Mouse (Mus musculus): Measurements from ENCODE around the gene Tuba1c. TPM values are rescaled to one million over a fixed set of nuclear protein-coding genes. Genes with fewer than 3 reads are reported as not detected.

The Tuba1c gene
- polyA plus RNA-seq (2012; ENCODE audit: insufficient read depth, insufficient read length, missing spikeins), result 134 and 173 TPM in 2 replicates

DNA sequence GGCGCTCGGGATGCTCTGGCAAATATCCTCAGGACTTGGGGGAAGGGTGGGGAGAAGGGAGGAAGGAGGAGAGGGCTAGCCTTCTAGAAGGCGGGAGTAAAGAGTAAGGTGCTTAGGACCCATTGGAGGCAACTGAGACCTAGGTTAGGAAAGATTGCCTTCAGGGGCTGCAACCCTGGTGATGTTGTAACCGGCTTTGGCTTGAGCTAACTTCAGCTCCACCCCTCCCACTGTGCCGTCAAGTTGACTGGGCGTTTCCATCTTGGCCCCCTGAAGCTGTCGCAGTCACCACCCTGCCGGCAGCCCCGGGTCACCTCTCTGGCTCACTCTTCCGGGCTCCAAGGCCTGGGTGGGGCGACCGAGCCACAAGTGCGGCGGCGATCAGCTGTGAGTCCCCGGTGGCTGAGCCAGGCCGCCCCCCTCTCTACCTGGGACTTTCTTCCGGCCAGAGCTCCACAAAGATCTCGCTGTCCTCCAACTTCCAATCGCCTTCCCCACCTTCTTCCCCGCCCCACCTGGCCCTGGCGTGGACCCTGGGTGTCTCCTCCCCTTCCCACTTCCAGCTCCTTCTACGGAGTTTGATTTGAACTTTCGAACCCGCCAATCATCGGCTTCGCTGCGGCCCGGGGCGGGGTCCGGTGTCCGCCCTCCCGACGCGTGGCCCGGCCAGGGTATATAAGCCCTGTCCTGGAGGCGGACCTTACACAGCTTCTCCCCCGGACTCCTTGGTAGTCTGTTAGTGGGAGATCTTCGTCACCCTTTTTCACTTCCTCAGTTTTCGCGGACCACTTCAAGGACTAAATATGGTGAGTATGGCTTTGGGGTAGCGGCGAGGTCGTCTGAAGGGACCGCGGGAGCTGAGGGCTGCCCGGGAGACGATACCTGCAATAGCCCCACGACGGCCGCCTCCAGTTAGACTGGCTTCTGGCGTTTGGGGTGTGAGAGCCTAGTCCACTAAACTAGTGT, at the start of gene Tuba1c:
Gene Tuba1c, plus strand, starts transcription at position 273 of the 966 bp plus-strand sequence.
- Histone ChIP-seq H3K27ac (ENCODE audit: insufficient read depth, low read depth, low read length) (peak within 1 kb of the TSS; percentile 92), H3K4me3 (ENCODE audit: insufficient read depth, low read length) (peak within 1 kb of the TSS; percentile 89), H3K4me1 (ENCODE audit: control insufficient read depth, insufficient read depth, low read length) (peaks cover 23% of the 10 kb centered on the region)
- TF ChIP-seq CTCF (IDR thresholded peaks at IDR 0.05; ENCODE audit: low read depth, low read length), result no peak
- 0 out of 2 replicates have a peak, but pooled peaks have one; percentile 10 for TF ChIP-seq POLR2A (IDR thresholded peaks at IDR 0.05; ENCODE audit: borderline replicate concordance, low read depth, low read length)

DNA sequence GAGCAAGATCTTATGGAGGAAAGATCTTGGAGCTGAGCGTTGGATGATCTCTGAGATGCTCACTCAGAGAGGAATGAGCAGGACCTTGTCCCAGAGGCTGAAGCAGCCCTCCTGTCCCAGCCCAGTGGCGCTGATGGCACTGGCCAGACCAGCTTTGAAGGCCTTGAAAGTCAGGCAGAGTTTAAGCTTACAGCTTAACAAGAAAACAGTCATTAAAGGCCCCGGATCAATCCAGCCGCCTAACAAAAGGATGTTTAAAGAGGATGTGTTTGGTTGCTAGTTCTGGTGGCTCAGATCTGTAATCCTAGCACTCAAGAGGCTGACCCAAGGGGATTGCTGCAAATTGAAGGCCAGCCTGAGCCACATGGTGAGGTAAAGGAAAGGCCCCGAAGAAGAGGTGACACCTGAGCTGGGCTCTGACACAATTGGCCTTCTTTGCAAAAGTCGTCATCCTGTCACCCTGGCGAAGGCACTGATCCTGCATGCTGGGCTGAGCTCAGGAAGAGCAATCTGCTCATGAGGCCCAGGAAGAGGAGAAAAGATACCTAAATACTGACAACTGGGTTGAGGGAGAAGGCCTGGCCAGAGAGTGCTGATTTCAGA, 49.6 kb upstream of the Tuba1c start:
- Histone ChIP-seq H3K4me3 (ENCODE audit: insufficient read depth, low read length) (no peak overlapping the region), H3K4me1 (ENCODE audit: control insufficient read depth, insufficient read depth, low read length) (peaks cover 23% of the 10 kb centered on the region), H3K27ac (ENCODE audit: insufficient read depth, low read depth, low read length) (no peak overlapping the region)
- TF ChIP-seq CTCF (IDR thresholded peaks at IDR 0.05; ENCODE audit: low read depth, low read length) (no peak), POLR2A (IDR thresholded peaks at IDR 0.05; ENCODE audit: borderline replicate concordance, low read depth, low read length) (no peak)

DNA sequence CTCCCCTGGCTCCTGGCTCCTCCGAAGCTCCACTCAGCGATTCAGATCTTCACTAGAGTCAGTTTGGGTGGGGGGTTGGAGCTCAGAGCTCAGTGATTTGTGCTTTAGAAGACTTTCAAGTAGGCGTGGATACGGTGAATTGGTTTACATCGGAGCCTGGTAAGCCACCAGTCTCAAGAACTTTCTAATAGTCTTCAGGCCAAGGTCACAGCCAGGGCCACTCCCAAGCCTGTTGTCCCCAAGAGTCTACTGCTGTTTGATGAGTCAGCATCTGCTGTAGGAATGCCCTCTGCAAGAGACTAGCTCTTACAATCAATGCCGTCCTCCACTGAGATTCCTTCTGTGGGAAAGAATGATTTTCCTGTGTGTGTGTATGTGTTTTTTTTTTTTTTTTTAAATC, 47.6 kb upstream of the Tuba1c start:
- TF ChIP-seq POLR2A (IDR thresholded peaks at IDR 0.05; ENCODE audit: borderline replicate concordance, low read depth, low read length), result no peak
- TF ChIP-seq CTCF (IDR thresholded peaks at IDR 0.05; ENCODE audit: low read depth, low read length), result no peak
- Histone ChIP-seq H3K27ac (ENCODE audit: insufficient read depth, low read depth, low read length) (no peak overlapping the region), H3K4me1 (ENCODE audit: control insufficient read depth, insufficient read depth, low read length) (peaks cover 19% of the 10 kb centered on the region), H3K4me3 (ENCODE audit: insufficient read depth, low read length) (no peak overlapping the region)

DNA sequence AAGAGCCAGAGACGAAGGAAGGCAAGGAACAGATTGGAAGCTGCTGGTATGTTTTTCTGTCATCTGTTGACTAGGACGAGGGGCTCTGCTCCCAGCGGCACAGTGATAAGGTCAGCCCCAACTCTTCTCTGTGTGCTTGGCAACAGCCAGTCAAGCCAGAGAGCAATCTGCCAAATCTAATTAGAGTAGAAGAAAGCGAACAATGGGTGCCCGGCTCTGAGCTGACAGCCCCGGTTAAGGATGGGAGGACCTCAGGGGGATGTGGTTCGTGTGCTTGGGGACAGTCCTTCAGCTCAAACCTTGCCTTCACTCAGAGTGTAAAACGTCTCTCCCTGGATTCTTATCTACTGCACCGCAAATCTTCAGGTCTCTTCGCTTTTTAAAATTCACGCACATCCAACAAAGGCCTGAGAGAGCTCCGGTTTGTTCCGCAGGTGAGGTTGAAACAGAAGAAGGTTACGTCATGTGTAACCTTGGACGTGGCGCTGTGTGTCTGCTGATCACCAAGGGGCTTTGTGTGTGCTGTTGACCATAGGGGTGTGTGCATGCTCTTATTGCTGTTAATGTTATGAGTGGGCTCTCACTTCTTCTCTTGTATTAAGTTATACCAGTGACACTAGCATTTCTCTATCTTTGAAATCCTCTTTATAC, 46.1 kb upstream of the Tuba1c start:
- H3K4me3 ChIP-seq (ENCODE audit: insufficient read depth, low read length), result no peak overlapping the region
- no peak overlapping the region for H3K27ac ChIP-seq (ENCODE audit: insufficient read depth, low read depth, low read length)
- no peak for TF ChIP-seq CTCF (IDR thresholded peaks at IDR 0.05; ENCODE audit: low read depth, low read length)
- peaks cover 7% of the 10 kb centered on the region for H3K4me1 ChIP-seq (ENCODE audit: control insufficient read depth, insufficient read depth, low read length)

DNA sequence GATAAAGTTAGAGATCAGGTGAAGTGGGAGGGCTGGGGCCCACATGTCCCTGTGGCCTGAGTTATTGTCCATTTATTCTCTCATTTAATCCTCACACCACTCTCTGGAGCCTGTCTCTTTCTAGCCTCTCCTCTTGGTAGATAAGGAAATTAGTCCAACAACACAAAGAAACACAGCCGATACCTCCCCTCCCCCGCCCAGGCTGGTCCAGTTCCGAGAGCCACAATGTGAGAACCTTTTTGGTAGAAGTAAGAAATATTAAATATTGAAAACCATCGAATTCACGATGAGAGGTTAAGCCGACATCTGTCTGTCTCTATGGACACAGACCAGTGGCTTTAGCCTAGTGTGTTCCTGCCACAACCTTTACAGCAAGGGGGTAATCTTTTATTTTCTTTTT, 45.0 kb upstream of the Tuba1c start:
- Histone ChIP-seq H3K4me3 (ENCODE audit: insufficient read depth, low read length) (peak overlapping the region; percentile 82; the same call in 1 of the 2 replicates), H3K27ac (ENCODE audit: insufficient read depth, low read depth, low read length) (peak overlapping the region; percentile 92), H3K4me1 (ENCODE audit: control insufficient read depth, insufficient read depth, low read length) (peaks cover 7% of the 10 kb centered on the region)
- no peak for TF ChIP-seq POLR2A (IDR thresholded peaks at IDR 0.05; ENCODE audit: borderline replicate concordance, low read depth, low read length)
- no peak for TF ChIP-seq CTCF (IDR thresholded peaks at IDR 0.05; ENCODE audit: low read depth, low read length)

DNA sequence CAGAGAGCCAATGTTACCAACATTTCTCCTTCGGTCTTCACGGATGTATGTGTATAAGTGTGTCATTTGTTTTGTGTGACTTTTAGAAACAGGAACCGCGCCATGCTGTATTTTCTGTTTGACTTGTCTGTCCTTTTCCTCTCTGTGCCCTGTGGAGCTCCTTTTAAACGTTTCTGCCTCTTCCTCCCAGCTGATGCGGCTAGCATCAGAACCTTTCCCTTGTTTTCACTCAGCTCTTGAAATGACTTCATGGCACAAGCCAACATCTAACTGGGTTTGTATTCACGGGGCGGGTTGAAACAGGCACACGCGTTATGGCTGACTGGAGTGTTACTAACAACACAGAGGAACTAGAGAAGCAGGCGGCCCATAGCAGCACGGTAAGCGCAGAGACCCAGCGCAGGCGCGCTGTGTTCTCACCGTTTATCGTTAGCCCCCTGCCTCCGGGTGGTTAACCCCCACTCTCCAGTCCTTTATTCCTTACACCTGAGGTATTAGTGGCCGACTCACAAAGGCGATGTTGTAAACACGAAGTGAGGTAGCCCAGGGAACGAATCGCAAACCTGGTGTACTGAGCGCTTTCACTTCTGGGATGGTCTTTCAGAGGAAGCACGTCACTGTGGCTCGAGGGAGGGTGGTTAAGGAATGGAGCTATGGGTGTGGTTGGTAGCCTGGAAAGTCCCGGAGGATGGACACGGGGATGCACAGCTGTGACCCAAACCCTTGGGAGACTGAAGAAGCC, 44.3 kb upstream of the Tuba1c start:
- H3K4me1 ChIP-seq (ENCODE audit: control insufficient read depth, insufficient read depth, low read length), result peaks cover 7% of the 10 kb centered on the region
- H3K27ac ChIP-seq (ENCODE audit: insufficient read depth, low read depth, low read length), result peak overlapping the region; percentile 92
- TF ChIP-seq POLR2A (IDR thresholded peaks at IDR 0.05; ENCODE audit: borderline replicate concordance, low read depth, low read length), result no peak
- no peak for TF ChIP-seq CTCF (IDR thresholded peaks at IDR 0.05; ENCODE audit: low read depth, low read length)
- H3K4me3 ChIP-seq (ENCODE audit: insufficient read depth, low read length), result peak overlapping the region; percentile 82

DNA sequence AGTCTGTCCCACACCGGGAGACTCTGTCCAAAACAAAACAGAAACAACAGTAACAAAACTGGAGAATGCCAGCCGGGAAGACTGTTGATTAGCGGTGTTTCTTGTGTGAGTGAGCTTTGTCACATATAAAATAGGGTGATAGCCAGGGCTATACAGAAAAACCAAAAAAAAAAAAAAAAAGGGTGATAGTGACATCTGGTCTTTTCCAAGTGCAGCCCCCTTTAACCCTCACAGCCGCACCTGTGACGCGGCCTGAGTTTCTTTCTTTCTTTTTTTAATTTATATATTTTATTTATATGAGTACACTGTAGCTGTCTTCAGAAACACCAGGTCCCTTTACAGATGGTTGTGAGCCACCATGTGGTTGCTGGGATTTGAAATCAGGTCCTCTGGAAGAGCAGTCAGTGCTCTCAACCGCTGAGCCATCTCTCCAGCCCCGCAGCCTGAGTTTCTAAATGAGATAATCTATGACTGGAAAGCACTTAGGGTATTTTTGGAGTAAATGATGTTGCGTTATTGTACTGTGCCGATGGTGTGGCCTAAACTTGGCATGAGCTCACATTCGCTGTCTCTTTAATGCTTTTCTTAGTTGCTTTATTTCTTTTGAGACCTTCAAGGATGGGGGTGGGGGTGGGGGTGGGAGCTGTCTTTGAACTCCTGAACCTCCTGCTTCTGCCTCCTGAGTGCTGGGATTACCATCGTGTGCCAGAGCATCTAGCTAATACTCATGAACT, 43.5 kb upstream of the Tuba1c start:
- Histone ChIP-seq H3K4me1 (ENCODE audit: control insufficient read depth, insufficient read depth, low read length) (peaks cover 7% of the 10 kb centered on the region), H3K27ac (ENCODE audit: insufficient read depth, low read depth, low read length) (peak overlapping the region; percentile 92), H3K4me3 (ENCODE audit: insufficient read depth, low read length) (peak overlapping the region; percentile 82)
- no peak for TF ChIP-seq POLR2A (IDR thresholded peaks at IDR 0.05; ENCODE audit: borderline replicate concordance, low read depth, low read length)
- TF ChIP-seq CTCF (IDR thresholded peaks at IDR 0.05; ENCODE audit: low read depth, low read length), result no peak

DNA sequence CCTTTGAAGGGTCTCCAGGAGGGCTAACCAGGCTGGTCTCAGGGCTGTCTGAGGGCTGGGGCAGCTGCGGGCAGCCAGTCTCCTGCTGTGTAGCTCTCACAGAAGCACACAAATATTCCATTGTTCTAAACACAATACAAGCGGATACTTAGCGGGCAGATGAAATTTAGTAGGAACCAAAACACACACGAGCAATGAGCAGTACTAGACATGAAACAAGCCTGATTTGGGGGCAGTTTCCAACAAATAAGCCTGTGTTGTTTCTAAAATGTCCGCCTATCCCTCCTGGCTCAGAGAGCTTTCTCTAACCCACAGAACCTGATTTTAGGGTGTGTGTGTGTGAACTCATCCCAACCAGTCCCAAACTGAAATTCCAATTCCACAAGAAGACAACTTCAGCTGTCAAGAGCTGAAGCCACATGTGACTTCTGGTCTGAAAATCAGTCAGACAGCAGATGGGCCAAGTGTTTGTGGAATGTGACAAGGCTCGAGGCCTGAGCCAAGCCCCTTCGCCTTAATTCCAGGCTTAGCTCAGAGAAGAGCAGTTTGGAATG, 42.5 kb upstream of the Tuba1c start:
- Histone ChIP-seq H3K4me1 (ENCODE audit: control insufficient read depth, insufficient read depth, low read length) (peaks cover 16% of the 10 kb centered on the region), H3K4me3 (ENCODE audit: insufficient read depth, low read length) (no peak overlapping the region), H3K27ac (ENCODE audit: insufficient read depth, low read depth, low read length) (no peak overlapping the region)
- TF ChIP-seq CTCF (IDR thresholded peaks at IDR 0.05; ENCODE audit: low read depth, low read length) (no peak), POLR2A (IDR thresholded peaks at IDR 0.05; ENCODE audit: borderline replicate concordance, low read depth, low read length) (no peak)
